Mouse (Mus musculus): ENCODE results near the gene Lrriq4.

Lrriq4 gene

GRCm38 (mm10) chr3:30644207-30644606, at the start of gene Lrriq4:
Lrriq4 (plus strand) TSS chr3:30644507.
- Histone ChIP-seq H3K27me3 (ENCODE audit: insufficient read depth, low read length) (no peaks in the 10 kb centered on the region), H3K4me1 (replicated peaks; ENCODE audit: low read depth, low read length) (peaks cover 44% of the 10 kb centered on the region)
- TF ChIP-seq POU5F1 (IDR thresholded peaks at IDR 0.05; ENCODE audit: borderline replicate concordance, low read length) (no peak), NANOG (IDR thresholded peaks at IDR 0.05; ENCODE audit: borderline replicate concordance, low read length) (no peak), CTCF (conservative IDR thresholded peaks at IDR 0.05; ENCODE audit: low read length) (no peak)

DNA sequence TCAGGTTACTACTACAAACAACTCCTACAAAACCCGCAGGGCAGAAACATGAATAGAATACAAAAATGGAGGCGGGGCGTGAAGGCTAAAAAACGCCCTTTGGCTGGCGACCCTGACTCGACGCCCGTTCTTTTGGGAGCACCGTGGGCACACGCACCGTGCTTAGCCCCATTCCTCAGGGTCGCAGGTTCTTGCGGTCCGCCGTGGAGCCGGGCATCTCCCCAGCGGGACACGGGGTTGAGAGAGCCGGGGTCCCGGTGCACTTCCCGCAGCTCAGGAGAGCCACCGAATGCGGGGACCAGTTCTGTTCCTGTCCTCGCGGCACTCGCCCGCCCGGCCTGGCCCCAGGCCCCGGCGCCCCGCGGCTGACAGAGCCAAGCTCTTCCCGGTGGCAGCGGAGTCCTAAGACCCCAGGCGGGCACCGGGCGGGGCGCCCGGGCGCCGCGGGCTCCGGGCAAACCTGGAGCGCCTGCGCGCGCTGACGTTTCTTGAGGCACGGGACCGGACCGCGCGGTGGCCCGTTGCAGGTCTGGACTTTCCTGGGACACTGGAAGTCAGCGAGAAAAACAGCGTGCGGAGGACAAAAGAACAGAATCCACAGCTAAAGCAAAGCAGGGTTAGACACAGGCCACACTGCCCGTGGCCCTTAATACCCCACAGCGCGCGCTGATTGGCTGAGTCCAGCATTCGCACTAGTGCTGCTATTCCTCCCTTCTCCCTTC, 49.0 kb upstream of the Lrriq4 start:
- no peaks in the 10 kb centered on the region for H3K9me3 ChIP-seq (ENCODE audit: low read length)
- H3K36me3 ChIP-seq (ENCODE audit: insufficient read depth, low read length): no peaks in the 10 kb centered on the region

More at GRCm38 (mm10) chr3:30644207-30644606, at the start of gene Lrriq4:
- H3K4me3 ChIP-seq (replicated peaks; ENCODE audit: low read length): peak within 1 kb of the TSS; percentile 86
- H3K36me3 ChIP-seq (ENCODE audit: insufficient read depth, low read length): peaks cover 62% of the 10 kb centered on the region
- H3K9me3 ChIP-seq (ENCODE audit: low read length): no peaks in the 10 kb centered on the region

GRCm38 (mm10) chr3:30597271-30597670, 47.0 kb upstream of the Lrriq4 start:
- H3K4me1 ChIP-seq (replicated peaks; ENCODE audit: low read depth, low read length): peaks cover 58% of the 10 kb centered on the region
- no peaks in the 10 kb centered on the region for H3K9me3 ChIP-seq (ENCODE audit: low read length)
- peaks cover 44% of the 10 kb centered on the region for H3K27me3 ChIP-seq (ENCODE audit: insufficient read depth, low read length)
- H3K36me3 ChIP-seq (ENCODE audit: insufficient read depth, low read length): no peaks in the 10 kb centered on the region
- no peak overlapping the region for H3K4me3 ChIP-seq (replicated peaks; ENCODE audit: low read length)
- TF ChIP-seq CTCF (conservative IDR thresholded peaks at IDR 0.05; ENCODE audit: low read length) (no peak), NANOG (IDR thresholded peaks at IDR 0.05; ENCODE audit: borderline replicate concordance, low read length) (no peak), POU5F1 (IDR thresholded peaks at IDR 0.05; ENCODE audit: borderline replicate concordance, low read length) (no peak)

More for the DNA sequence above, 49.0 kb upstream of the Lrriq4 start:
- TF ChIP-seq NANOG (IDR thresholded peaks at IDR 0.05; ENCODE audit: borderline replicate concordance, low read length) (no peak), CTCF (conservative IDR thresholded peaks at IDR 0.05; ENCODE audit: low read length) (no peak), POU5F1 (IDR thresholded peaks at IDR 0.05; ENCODE audit: borderline replicate concordance, low read length) (no peak)
- Histone ChIP-seq H3K4me3 (replicated peaks; ENCODE audit: low read length) (peak overlapping the region; percentile 89), H3K4me1 (replicated peaks; ENCODE audit: low read depth, low read length) (peaks cover 64% of the 10 kb centered on the region), H3K27me3 (ENCODE audit: insufficient read depth, low read length) (peaks cover 41% of the 10 kb centered on the region)

- H3K36me3 ChIP-seq (ENCODE audit: insufficient read depth, low read length): peaks cover 12% of the 10 kb centered on the region
- no peaks in the 10 kb centered on the region for H3K9me3 ChIP-seq (ENCODE audit: low read length)
- H3K27me3 ChIP-seq (ENCODE audit: insufficient read depth, low read length): peaks cover 42% of the 10 kb centered on the region
- TF ChIP-seq NANOG (IDR thresholded peaks at IDR 0.05; ENCODE audit: borderline replicate concordance, low read length) (no peak), CTCF (conservative IDR thresholded peaks at IDR 0.05; ENCODE audit: low read length) (no peak), POU5F1 (IDR thresholded peaks at IDR 0.05; ENCODE audit: borderline replicate concordance, low read length) (no peak)
- H3K4me3 ChIP-seq (replicated peaks; ENCODE audit: low read length): peak within 1 kb of the TSS; percentile 99
- H3K4me1 ChIP-seq (replicated peaks; ENCODE audit: low read depth, low read length): peaks cover 54% of the 10 kb centered on the region
These were observed 44.4 kb upstream of the Lrriq4 start, which contains the start of gene Actrt3 for GRCm38 (mm10) chr3:30599711-30600545. Actrt3 (minus strand) TSS chr3:30599939.

GRCm38 (mm10) chr3:30600717-30601116, 43.6 kb upstream of the Lrriq4 start:
- TF ChIP-seq NANOG (IDR thresholded peaks at IDR 0.05; ENCODE audit: borderline replicate concordance, low read length) (no peak), POU5F1 (IDR thresholded peaks at IDR 0.05; ENCODE audit: borderline replicate concordance, low read length) (no peak), CTCF (conservative IDR thresholded peaks at IDR 0.05; ENCODE audit: low read length) (no peak)
- H3K27me3 ChIP-seq (ENCODE audit: insufficient read depth, low read length): peaks cover 38% of the 10 kb centered on the region
- H3K4me1 ChIP-seq (replicated peaks; ENCODE audit: low read depth, low read length): peaks cover 52% of the 10 kb centered on the region
- peaks cover 18% of the 10 kb centered on the region for H3K36me3 ChIP-seq (ENCODE audit: insufficient read depth, low read length)
- peak overlapping the region; percentile 99 for H3K4me3 ChIP-seq (replicated peaks; ENCODE audit: low read length)
- H3K9me3 ChIP-seq (ENCODE audit: low read length): no peaks in the 10 kb centered on the region

DNA sequence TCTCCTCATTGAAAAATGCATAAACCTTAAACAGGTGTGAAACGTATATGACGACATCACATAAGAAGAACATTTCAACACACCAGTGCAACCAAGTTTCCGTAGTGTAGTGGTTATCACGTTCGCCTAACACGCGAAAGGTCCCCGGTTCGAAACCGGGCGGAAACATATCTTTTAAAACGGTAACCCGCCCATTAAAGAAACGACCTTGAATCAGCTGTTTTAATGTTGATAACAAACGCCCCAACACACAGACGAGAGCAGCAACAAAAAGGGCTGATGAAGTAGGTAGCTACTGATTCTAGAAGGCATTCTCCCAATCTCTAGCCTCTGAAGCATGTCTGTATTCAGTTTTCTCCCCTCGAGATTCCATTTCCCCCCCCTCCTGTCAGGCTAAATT, 43.1 kb upstream of the Lrriq4 start:
- TF ChIP-seq NANOG (IDR thresholded peaks at IDR 0.05; ENCODE audit: borderline replicate concordance, low read length) (no peak), POU5F1 (IDR thresholded peaks at IDR 0.05; ENCODE audit: borderline replicate concordance, low read length) (no peak), CTCF (conservative IDR thresholded peaks at IDR 0.05; ENCODE audit: low read length) (no peak)
- Histone ChIP-seq H3K36me3 (ENCODE audit: insufficient read depth, low read length) (peaks cover 23% of the 10 kb centered on the region), H3K9me3 (ENCODE audit: low read length) (no peaks in the 10 kb centered on the region), H3K27me3 (ENCODE audit: insufficient read depth, low read length) (peaks cover 34% of the 10 kb centered on the region), H3K4me1 (replicated peaks; ENCODE audit: low read depth, low read length) (peaks cover 48% of the 10 kb centered on the region), H3K4me3 (replicated peaks; ENCODE audit: low read length) (peak overlapping the region; percentile 99)

DNA sequence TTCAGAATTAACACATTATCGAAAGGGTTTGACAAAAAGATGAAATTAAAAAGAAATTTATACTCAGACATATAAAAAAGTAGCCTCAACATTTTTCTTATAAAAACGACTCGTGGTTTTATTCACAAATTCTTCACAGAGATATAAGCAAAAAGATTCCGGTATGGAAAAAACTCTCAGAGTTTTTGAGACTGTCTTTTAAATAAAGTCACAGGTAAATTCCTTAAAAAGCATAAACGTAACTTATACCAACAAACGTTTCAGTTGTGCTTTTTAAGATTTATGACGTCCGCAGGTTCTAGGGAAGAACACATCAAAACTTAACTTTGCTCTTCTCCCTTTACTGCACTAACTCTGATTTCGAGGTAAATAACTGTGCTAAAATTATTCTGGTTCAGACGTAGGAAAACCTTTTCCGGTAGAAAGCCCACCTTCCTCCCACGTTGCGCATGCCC, 42.7 kb upstream of the Lrriq4 start:
- TF ChIP-seq POU5F1 (IDR thresholded peaks at IDR 0.05; ENCODE audit: borderline replicate concordance, low read length) (no peak), NANOG (IDR thresholded peaks at IDR 0.05; ENCODE audit: borderline replicate concordance, low read length) (no peak), CTCF (conservative IDR thresholded peaks at IDR 0.05; ENCODE audit: low read length) (no peak)
- H3K4me1 ChIP-seq (replicated peaks; ENCODE audit: low read depth, low read length): peaks cover 48% of the 10 kb centered on the region
- H3K36me3 ChIP-seq (ENCODE audit: insufficient read depth, low read length): peaks cover 27% of the 10 kb centered on the region
- H3K9me3 ChIP-seq (ENCODE audit: low read length): no peaks in the 10 kb centered on the region
- H3K27me3 ChIP-seq (ENCODE audit: insufficient read depth, low read length): peaks cover 31% of the 10 kb centered on the region
- H3K4me3 ChIP-seq (replicated peaks; ENCODE audit: low read length): peak overlapping the region; percentile 99

DNA sequence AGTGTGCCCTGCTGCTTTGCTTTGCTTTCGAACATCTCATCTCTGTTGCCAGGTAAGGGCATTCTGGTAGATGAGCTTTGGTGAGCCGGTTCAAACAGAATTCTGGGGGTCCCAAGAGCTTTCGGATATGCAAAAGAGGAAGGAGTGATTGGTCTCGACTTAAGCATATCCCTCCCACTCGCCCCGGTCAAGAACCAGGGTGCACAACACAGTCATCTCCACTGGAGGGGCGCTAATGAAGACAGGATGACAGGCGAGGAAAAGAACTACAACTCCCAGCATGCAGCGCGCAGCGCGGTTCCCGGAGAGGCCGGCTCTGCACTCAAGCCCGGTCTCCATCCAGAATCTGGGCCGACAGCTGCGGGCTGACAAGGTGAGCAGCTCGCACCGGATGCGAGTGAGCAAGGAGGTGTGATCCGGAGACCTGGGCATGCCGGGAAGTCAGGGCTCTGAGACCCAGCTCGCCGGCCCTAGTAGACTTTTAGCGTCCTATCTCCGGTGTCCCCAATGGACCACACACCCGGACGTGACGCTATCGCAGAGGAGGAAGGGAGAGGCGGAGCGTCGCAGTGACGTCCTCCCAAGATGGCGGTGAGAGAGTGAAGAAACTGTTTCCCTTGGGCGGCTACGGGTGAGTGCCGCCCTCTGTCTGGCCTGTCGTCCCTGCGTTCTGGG, 42.1 kb upstream of the Lrriq4 start, which contains the start of gene Mynn:
Gene Mynn (plus strand): TSS at position 1 of the 675 bp plus-strand sequence.
- peaks cover 30% of the 10 kb centered on the region for H3K27me3 ChIP-seq (ENCODE audit: insufficient read depth, low read length)
- H3K9me3 ChIP-seq (ENCODE audit: low read length): no peaks in the 10 kb centered on the region
- H3K4me3 ChIP-seq (replicated peaks; ENCODE audit: low read length): peak within 1 kb of the TSS; percentile 99
- peaks cover 45% of the 10 kb centered on the region for H3K4me1 ChIP-seq (replicated peaks; ENCODE audit: low read depth, low read length)
- H3K36me3 ChIP-seq (ENCODE audit: insufficient read depth, low read length): peaks cover 31% of the 10 kb centered on the region
- TF ChIP-seq POU5F1 (IDR thresholded peaks at IDR 0.05; ENCODE audit: borderline replicate concordance, low read length): no peak
- peak; percentile 14; the same call in 1 of the 2 replicates for TF ChIP-seq CTCF (conservative IDR thresholded peaks at IDR 0.05; ENCODE audit: low read length)
- TF ChIP-seq NANOG (IDR thresholded peaks at IDR 0.05; ENCODE audit: borderline replicate concordance, low read length): no peak; the same call in 1 of the 2 replicates
